Mouse (Mus musculus) forebrain, embryonic 13.5 days (tissue): ENCODE measurements around the gene Ppfia3. TPM values are rescaled to one million over a fixed set of nuclear protein-coding genes. Genes with fewer than 3 reads are reported as not detected.

Experiments
- ATAC-seq: fragments of 200-750 bp; cut with Nextera tagmentation; 2 replicates; pipeline ENCODE4 v1.8.0; 2017
- H3K27ac ChIP-seq: fragments of 300-500 bp; sonication (generic); 2 replicates; pipeline ENCODE4 v1.5.1; 2015; ENCODE audit warnings: inconsistent platforms, mild to moderate bottlenecking, moderate library complexity
- H3K27me3 ChIP-seq: fragments of 300-500 bp; sonication (generic); 2 replicates; pipeline ENCODE4 v1.6.1; 2015; ENCODE audit warnings: mild to moderate bottlenecking, inconsistent platforms
- H3K36me3 ChIP-seq: fragments of 300-500 bp; sonication (generic); 2 replicates; pipeline ENCODE4 v1.6.1; 2015; ENCODE audit warnings: mild to moderate bottlenecking, inconsistent platforms; ENCODE audit not compliant: poor library complexity, severe bottlenecking
- H3K4me1 ChIP-seq: fragments of 300-500 bp; sonication (generic); 2 replicates; pipeline ENCODE4 v1.6.1; 2015; ENCODE audit warnings: inconsistent platforms
- H3K4me2 ChIP-seq: fragments of 300-500 bp; sonication (generic); 2 replicates; pipeline ENCODE4 v1.6.1; 2015; ENCODE audit warnings: inconsistent platforms, mild to moderate bottlenecking, moderate library complexity
- H3K4me3 ChIP-seq: fragments of 300-500 bp; sonication (generic); 2 replicates; pipeline ENCODE4 v1.5.1; 2015; ENCODE audit warnings: mild to moderate bottlenecking, inconsistent platforms
- H3K9ac ChIP-seq: fragments of 300-500 bp; sonication (generic); 2 replicates; pipeline ENCODE4 v1.6.1; 2015; ENCODE audit warnings: mild to moderate bottlenecking, inconsistent platforms
- H3K9me3 ChIP-seq: fragments of 300-500 bp; sonication (generic); replicated peaks from 2 replicates; pipeline ENCODE4 v1.6.1; 2016; ENCODE audit warnings: inconsistent platforms
- WGBS: fragments of 180-500 bp; shearing (Covaris S2); methylation state at CpG from one replicate; pipeline ENCODE4 v1.1.7; 2015; 5-methylcytosine and 5-hydroxymethylcytosine counted together
- polyA plus RNA-seq: library from polyadenylated mRNA; unstranded; fragments of >200 nt; fragmentation: Nextera tagmentation; extraction: Ambion mirVana; gene quantifications from 2 replicates; pipeline ENCODE4 v1.2.1, GENCODE M21; 2015

Gene Ppfia3
- polyA plus RNA-seq, 1 experiment from 2014 or later, result 12.0 TPM

- peak within 1 kb of the TSS; percentile 90 for H3K4me2 ChIP-seq
- H3K4me1 ChIP-seq, result peaks cover 30% of the 10 kb centered on the region
- H3K27me3 ChIP-seq, result peaks cover 20% of the 10 kb centered on the region
- ATAC-seq, result peak; percentile 52
- no peak within 1 kb of the TSS for H3K27ac ChIP-seq
- H3K4me3 ChIP-seq, result peak within 1 kb of the TSS; percentile 46
- WGBS, result 11% methylated on average over 28 of the region's 28 CpGs
- H3K9ac ChIP-seq, result peak within 1 kb of the TSS; percentile 69
- peaks cover 41% of the 10 kb centered on the region for H3K36me3 ChIP-seq
- no peaks in the 10 kb centered on the region for H3K9me3 ChIP-seq
Observed at GRCm38 (mm10) chr7:45370475-45371311, 3.9 kb upstream of the Ppfia3 start, which contains the start of gene Lin7b. Gene Lin7b, minus strand, starts transcription at chr7:45370583.

GRCm38 (mm10) chr7:45369836-45370474 lies 3.1 kb upstream of the Ppfia3 start:
- Histone ChIP-seq H3K27me3 (peaks cover 20% of the 10 kb centered on the region), H3K4me1 (peaks cover 38% of the 10 kb centered on the region), H3K9me3 (no peaks in the 10 kb centered on the region), H3K36me3 (peaks cover 35% of the 10 kb centered on the region), H3K27ac (no peak overlapping the region), H3K9ac (peak overlapping the region; percentile 69), H3K4me2 (peak overlapping the region; percentile 90), H3K4me3 (peak overlapping the region; percentile 46)
- no peak; the same call in 1 of the 2 replicates for ATAC-seq
- 8% methylated on average over 52 of the region's 52 CpGs for WGBS

- ATAC-seq, result no peak
- Histone ChIP-seq H3K4me2 (peak overlapping the region; percentile 90), H3K9me3 (no peaks in the 10 kb centered on the region), H3K36me3 (peaks cover 29% of the 10 kb centered on the region), H3K4me1 (peaks cover 41% of the 10 kb centered on the region), H3K27ac (no peak overlapping the region), H3K9ac (no peak overlapping the region), H3K4me3 (peak overlapping the region; percentile 46; the same call in 1 of the 2 replicates), H3K27me3 (peaks cover 20% of the 10 kb centered on the region)
- WGBS, result 77% methylated on average over 16 of the region's 16 CpGs
Observed at GRCm38 (mm10) chr7:45369022-45369745, 2.4 kb upstream of the Ppfia3 start.

GRCm38 (mm10) chr7:45368178-45368577 lies 1.4 kb upstream of the Ppfia3 start:
- no peak overlapping the region for H3K27ac ChIP-seq
- peaks cover 41% of the 10 kb centered on the region for H3K4me1 ChIP-seq
- no peak for ATAC-seq
- H3K27me3 ChIP-seq, result peaks cover 25% of the 10 kb centered on the region
- peak overlapping the region; percentile 70 for H3K9ac ChIP-seq
- H3K4me2 ChIP-seq, result peak overlapping the region; percentile 84
- peak overlapping the region; percentile 85 for H3K4me3 ChIP-seq
- WGBS, result 76% methylated on average over 15 of the region's 15 CpGs
- peaks cover 19% of the 10 kb centered on the region for H3K36me3 ChIP-seq
- no peaks in the 10 kb centered on the region for H3K9me3 ChIP-seq

- H3K4me2 ChIP-seq, result peak overlapping the region; percentile 84
- under 1% methylated on average over 70 of the region's 70 CpGs for WGBS
- H3K27ac ChIP-seq, result peak overlapping the region; percentile 83
- peaks cover 33% of the 10 kb centered on the region for H3K27me3 ChIP-seq
- H3K4me1 ChIP-seq, result peaks cover 48% of the 10 kb centered on the region
- peak overlapping the region; percentile 92 for H3K9ac ChIP-seq
- peak; percentile 88 for ATAC-seq
- no peaks in the 10 kb centered on the region for H3K9me3 ChIP-seq
- H3K4me3 ChIP-seq, result peak overlapping the region; percentile 85
- H3K36me3 ChIP-seq, result peaks cover 9% of the 10 kb centered on the region; the same call in 1 of the 2 replicates
Observed at GRCm38 (mm10) chr7:45367020-45367880, 431 bp upstream of the Ppfia3 start.

GRCm38 (mm10) chr7:45365742-45366651 lies 822 bp downstream of the Ppfia3 start:
- Histone ChIP-seq H3K9ac (peak overlapping the region; percentile 92), H3K9me3 (no peaks in the 10 kb centered on the region), H3K36me3 (no peaks in the 10 kb centered on the region), H3K27me3 (peaks cover 33% of the 10 kb centered on the region), H3K4me1 (peaks cover 61% of the 10 kb centered on the region), H3K4me2 (peak overlapping the region; percentile 84), H3K27ac (peak overlapping the region; percentile 65), H3K4me3 (peak overlapping the region; percentile 85)
- 4% methylated on average over 35 of the region's 35 CpGs for WGBS
- no peak for ATAC-seq

GRCm38 (mm10) chr7:45363983-45364382 lies 2.8 kb downstream of the Ppfia3 start:
- Histone ChIP-seq H3K4me2 (no peak overlapping the region), H3K9me3 (no peaks in the 10 kb centered on the region), H3K27ac (no peak overlapping the region), H3K9ac (no peak overlapping the region), H3K27me3 (peaks cover 23% of the 10 kb centered on the region), H3K4me3 (no peak overlapping the region), H3K36me3 (no peaks in the 10 kb centered on the region), H3K4me1 (peaks cover 49% of the 10 kb centered on the region)
- WGBS, result 94% methylated on average over 2 of the region's 2 CpGs
- no peak for ATAC-seq

GRCm38 (mm10) chr7:45362801-45363200 lies 4.0 kb downstream of the Ppfia3 start:
- H3K4me3 ChIP-seq, result no peak overlapping the region
- H3K9me3 ChIP-seq, result no peaks in the 10 kb centered on the region
- H3K27me3 ChIP-seq, result peaks cover 16% of the 10 kb centered on the region
- H3K27ac ChIP-seq, result no peak overlapping the region
- 0 out of 2 replicates have a peak overlapping the region, but pooled peaks have one; percentile 82 for H3K4me2 ChIP-seq
- H3K9ac ChIP-seq, result no peak overlapping the region
- WGBS, result 5% methylated on average over 13 of the region's 13 CpGs
- peaks cover 42% of the 10 kb centered on the region for H3K4me1 ChIP-seq
- ATAC-seq, result no peak
- H3K36me3 ChIP-seq, result peaks cover 9% of the 10 kb centered on the region

GRCm38 (mm10) chr7:45361243-45361804 lies 5.5 kb downstream of the Ppfia3 start:
- Histone ChIP-seq H3K9me3 (no peaks in the 10 kb centered on the region), H3K27me3 (peaks cover 16% of the 10 kb centered on the region), H3K9ac (peak overlapping the region; percentile 73), H3K27ac (peak overlapping the region; percentile 53; the same call in 1 of the 2 replicates), H3K36me3 (peaks cover 15% of the 10 kb centered on the region), H3K4me3 (peak overlapping the region; percentile 49), H3K4me2 (peak overlapping the region; percentile 82), H3K4me1 (peaks cover 38% of the 10 kb centered on the region)
- peak; percentile 89 for ATAC-seq
- 0% methylated on average over 43 of the region's 43 CpGs for WGBS

- 60% methylated on average over 18 of the region's 18 CpGs for WGBS
- H3K9me3 ChIP-seq, result no peaks in the 10 kb centered on the region
- H3K4me1 ChIP-seq, result peaks cover 31% of the 10 kb centered on the region
- peaks cover 16% of the 10 kb centered on the region for H3K27me3 ChIP-seq
- no peak overlapping the region for H3K9ac ChIP-seq
- H3K4me2 ChIP-seq, result peak overlapping the region; percentile 82
- no peak overlapping the region for H3K27ac ChIP-seq
- H3K36me3 ChIP-seq, result peaks cover 22% of the 10 kb centered on the region
- no peak overlapping the region for H3K4me3 ChIP-seq
- peak; percentile 5 for ATAC-seq
Observed at GRCm38 (mm10) chr7:45360404-45361125, 6.3 kb downstream of the Ppfia3 start.
